Mouse (Mus musculus): ENCODE results near the gene Arrdc5.
A peak's percentile ranks its signal among the peaks of the same experiment; 100 is the strongest.

DNA sequence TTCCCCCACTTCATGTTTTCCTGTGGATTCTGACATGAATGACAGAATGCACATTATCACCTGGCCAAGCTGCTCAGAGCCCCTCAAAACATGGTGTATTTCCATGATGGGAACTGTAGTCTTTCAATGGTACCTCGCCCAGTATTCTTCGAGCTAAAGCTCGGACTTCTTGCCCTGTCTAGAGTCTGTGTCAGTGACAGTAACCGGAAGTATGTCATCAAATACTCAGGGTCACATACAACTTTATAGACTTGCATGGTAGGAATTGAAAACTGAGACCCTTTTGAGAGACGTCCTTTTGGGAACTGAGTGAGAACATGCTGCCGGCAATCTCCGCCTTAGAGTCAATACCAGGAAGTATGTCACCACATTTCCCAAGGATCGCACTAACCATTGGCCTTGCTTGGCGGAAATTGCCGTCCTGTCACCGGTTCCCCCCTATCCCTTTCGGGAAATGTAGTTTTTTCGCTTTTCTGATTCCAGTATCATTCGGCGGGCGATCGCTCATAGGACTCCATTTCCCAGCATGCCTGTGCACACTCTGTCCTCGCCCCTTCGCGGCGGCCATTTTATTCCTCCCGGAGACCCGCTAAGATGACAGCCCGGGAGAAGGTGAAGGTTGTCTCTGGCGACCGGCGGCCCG lies 43.7 kb downstream of the Arrdc5 start, which contains the start of gene Fem1a:
- peak; percentile 55; the same call in 1 of the 2 replicates for TF ChIP-seq POLR2A (IDR thresholded peaks at IDR 0.05; ENCODE audit: borderline replicate concordance, extremely low read depth, low read depth, low read length)
- TF ChIP-seq CTCF (IDR thresholded peaks at IDR 0.05; ENCODE audit: insufficient read depth, low read length), result no peak

Measured in lung, adult 2 months (tissue).